Mouse (Mus musculus) brain, adult 2 months (tissue): ENCODE data around the gene Adam11.

Experiments used
- DNase-seq: peaks from one replicate; pipeline ENCODE4 v3.0.0; 2011; ENCODE audit warnings: low read depth, low spot score

Adam11 gene

GRCm38 (mm10) chr11:102826476-102826875 is 65.2 kb downstream of the Adam11 start:
- no peak for DNase-seq

- no peak for DNase-seq
Measured at GRCm38 (mm10) chr11:102827097-102827496, 65.9 kb downstream of the Adam11 start.
